Mouse (Mus musculus): Measurements from ENCODE around the gene Sdr9c7. TPM values are rescaled to one million over a fixed set of nuclear protein-coding genes. Genes with fewer than 3 reads are reported as not detected.

The Sdr9c7 gene
- 0.19 and 0.69 TPM in 2 replicates for polyA plus RNA-seq (2012; rRNA removed)

GRCm38 (mm10) chr10:127898218-127898617 lies at the start of gene Sdr9c7:
TSS of gene Sdr9c7 (plus strand) at chr10:127898518.

GRCm38 (mm10) chr10:127849628-127850027 lies 48.7 kb upstream of the Sdr9c7 start, which contains the start of gene Rdh19:
TSS of gene Rdh19 (plus strand) at chr10:127849928.

GRCm38 (mm10) chr10:127866232-127866631 lies 32.1 kb upstream of the Sdr9c7 start, which contains the start of gene Rdh16f2:
TSS of gene Rdh16f2 (plus strand) at chr10:127866474.

GRCm38 (mm10) chr10:127888605-127889004 lies 9.7 kb upstream of the Sdr9c7 start, which contains the start of gene Rdh7:
TSS of gene Rdh7 (minus strand) at chr10:127888817.

Other genes with a start within 250 kb of the Sdr9c7 start
- 3.8 and 4.5 TPM in 2 replicates for gene Nemp1, start 231.6 kb upstream of the Sdr9c7 start, polyA plus RNA-seq (2012; rRNA removed)
- gene Nab2, start 229.9 kb upstream of the Sdr9c7 start, polyA plus RNA-seq (2012; rRNA removed): 70.9 and 87.8 TPM in 2 replicates
- 1.5 and 1.8 TPM in 2 replicates for gene Myo1a, start 193.3 kb upstream of the Sdr9c7 start, polyA plus RNA-seq (2012; rRNA removed)
- 1.1 TPM in 1 of 2 replicates, not detected in the other for gene Tac2, start 174.0 kb upstream of the Sdr9c7 start, polyA plus RNA-seq (2012; rRNA removed)
- 10.2 and 12.5 TPM in 2 replicates for gene Zbtb39, start 159.0 kb upstream of the Sdr9c7 start, polyA plus RNA-seq (2012; rRNA removed)
- 6.9 and 7.2 TPM in 2 replicates for gene Gpr182, start 146.8 kb upstream of the Sdr9c7 start, polyA plus RNA-seq (2012; rRNA removed)
- gene Rdh1, start 138.8 kb upstream of the Sdr9c7 start, polyA plus RNA-seq (2012; rRNA removed): 0.27 and 0.28 TPM in 2 replicates
- 0.84 and 1.1 TPM in 2 replicates for gene Rdh16f1, start 138.7 kb upstream of the Sdr9c7 start, polyA plus RNA-seq (2012; rRNA removed)
- gene Rdh9, start 122.1 kb upstream of the Sdr9c7 start, polyA plus RNA-seq (2012; rRNA removed): 0.48 TPM in 1 of 2 replicates, not detected in the other
- gene Rdh16, start 97.4 kb upstream of the Sdr9c7 start, polyA plus RNA-seq (2012; rRNA removed): 0.12 and 0.18 TPM in 2 replicates
- not detected in 2 replicates for gene Rdh19, start 48.6 kb upstream of the Sdr9c7 start, polyA plus RNA-seq (2012; rRNA removed)
- gene Rdh16f2, start 32.0 kb upstream of the Sdr9c7 start, polyA plus RNA-seq (2012; rRNA removed): 0.24 TPM in 1 of 2 replicates, not detected in the other
- 0.29 and 1.0 TPM in 2 replicates for gene Rdh7, start 9.7 kb upstream of the Sdr9c7 start, polyA plus RNA-seq (2012; rRNA removed)
- 0.13 TPM in 1 of 2 replicates, not detected in the other for gene Hsd17b6, start 109.1 kb downstream of the Sdr9c7 start, polyA plus RNA-seq (2012; rRNA removed)
- gene Prim1, start 116.7 kb downstream of the Sdr9c7 start, polyA plus RNA-seq (2012; rRNA removed): 2.9 and 3.9 TPM in 2 replicates
- gene Naca, start 137.1 kb downstream of the Sdr9c7 start, polyA plus RNA-seq (2012; rRNA removed): 331 and 447 TPM in 2 replicates
- 112 and 146 TPM in 2 replicates for gene Ptges3, start 160.4 kb downstream of the Sdr9c7 start, polyA plus RNA-seq (2012; rRNA removed)
- 3,893 and 4,487 TPM in 2 replicates for gene Atp5b, start 184.8 kb downstream of the Sdr9c7 start, polyA plus RNA-seq (2012; rRNA removed)
- gene Baz2a, start 193.1 kb downstream of the Sdr9c7 start, polyA plus RNA-seq (2012; rRNA removed): 25.7 and 32.3 TPM in 2 replicates